Mouse (Mus musculus) olfactory bulb, adult 2 months (tissue): ENCODE measurements around the gene Crispld2. TPM values are rescaled to one million over a fixed set of nuclear protein-coding genes. Genes with fewer than 3 reads are reported as not detected.

Source experiments
- H3K27ac ChIP-seq: fragments of 200-500 bp; 2 replicates; pipeline ENCODE4 v1.5.1; 2012; ENCODE audit warnings: low read depth, low read length; ENCODE audit not compliant: insufficient read depth
- H3K4me1 ChIP-seq: fragments of 200-500 bp; 2 replicates; pipeline ENCODE4 v1.6.1; 2012; ENCODE audit warnings: low read length; ENCODE audit not compliant: control insufficient read depth, insufficient read depth
- H3K4me3 ChIP-seq: fragments of 200-500 bp; 2 replicates; pipeline ENCODE4 v1.5.1; 2012; ENCODE audit warnings: mild to moderate bottlenecking, low read depth, low read length, moderate library complexity; ENCODE audit not compliant: insufficient read depth
- CTCF ChIP-seq: fragments of 200-500 bp; IDR thresholded peaks from 2 replicates; pipeline ENCODE4 v1.5.1; 2012; ENCODE audit warnings: low read depth, mild to moderate bottlenecking, low read length, moderate library complexity; ENCODE audit not compliant: insufficient read depth
- POLR2A ChIP-seq: fragments of 200-500 bp; IDR thresholded peaks from 2 replicates; pipeline ENCODE4 v1.6.1; 2012; ENCODE audit warnings: mild to moderate bottlenecking, low read depth, low read length, moderate library complexity; ENCODE audit not compliant: insufficient read depth
- WGBS: fragments of 180-500 bp; shearing (Covaris S2); methylation state at CpG from one replicate; pipeline ENCODE4 v1.1.7; 2018; 5-methylcytosine and 5-hydroxymethylcytosine counted together
- polyA plus RNA-seq: library from polyadenylated mRNA; stranded (reverse); fragments of >200 nt; gene quantifications from 2 replicates; pipeline ENCODE4 v1.2.4, GENCODE M21; 2012; ENCODE audit warnings: low replicate concordance; ENCODE audit not compliant: missing spikeins, insufficient read depth, insufficient read length

The Crispld2 gene
- polyA plus RNA-seq, 1 experiment = not detected

- Histone ChIP-seq H3K27ac (peak overlapping the region; percentile 77), H3K4me3 (no peak overlapping the region), H3K4me1 (peaks cover 11% of the 10 kb centered on the region)
- no peak for TF ChIP-seq POLR2A
- TF ChIP-seq CTCF = no peak
- 16% methylated on average over 5 of the region's 5 CpGs for WGBS
Observed at GRCm38 (mm10) chr8:119960531-119961104, 31.6 kb upstream of the Crispld2 start.

GRCm38 (mm10) chr8:119964859-119965258, 27.4 kb upstream of the Crispld2 start:
- TF ChIP-seq POLR2A (no peak), CTCF (no peak)
- 83% methylated on average over 4 of the region's 4 CpGs for WGBS
- no peak overlapping the region for H3K4me3 ChIP-seq
- no peak overlapping the region for H3K27ac ChIP-seq
- peaks cover 10% of the 10 kb centered on the region for H3K4me1 ChIP-seq

GRCm38 (mm10) chr8:119967435-119967834, 24.8 kb upstream of the Crispld2 start:
- H3K4me3 ChIP-seq = no peak overlapping the region
- WGBS = 92% methylated on average over 9 of the region's 9 CpGs
- no peak overlapping the region for H3K27ac ChIP-seq
- peaks cover 14% of the 10 kb centered on the region for H3K4me1 ChIP-seq
- TF ChIP-seq CTCF (no peak), POLR2A (no peak)

GRCm38 (mm10) chr8:119970169-119970568, 22.1 kb upstream of the Crispld2 start:
- TF ChIP-seq POLR2A (no peak), CTCF (no peak)
- Histone ChIP-seq H3K4me1 (peaks cover 18% of the 10 kb centered on the region), H3K27ac (no peak overlapping the region), H3K4me3 (no peak overlapping the region)
- 55% methylated on average over 9 of the region's 9 CpGs for WGBS

GRCm38 (mm10) chr8:119972558-119972957, 19.7 kb upstream of the Crispld2 start:
- H3K4me3 ChIP-seq = no peak overlapping the region
- 48% methylated on average over 12 of the region's 12 CpGs for WGBS
- no peak overlapping the region for H3K27ac ChIP-seq
- TF ChIP-seq CTCF (no peak), POLR2A (no peak)
- H3K4me1 ChIP-seq = peaks cover 18% of the 10 kb centered on the region

- WGBS = 70% methylated on average over 11 of the region's 11 CpGs
- TF ChIP-seq CTCF = no peak
- Histone ChIP-seq H3K4me3 (no peak overlapping the region), H3K27ac (no peak overlapping the region), H3K4me1 (peaks cover 9% of the 10 kb centered on the region; the same call in 1 of the 2 replicates)
Observed at GRCm38 (mm10) chr8:119978770-119979381, 13.4 kb upstream of the Crispld2 start.

GRCm38 (mm10) chr8:119981253-119981652, 11.0 kb upstream of the Crispld2 start:
- Histone ChIP-seq H3K4me3 (no peak overlapping the region), H3K4me1 (peaks cover 11% of the 10 kb centered on the region; the same call in 1 of the 2 replicates), H3K27ac (no peak overlapping the region)
- 78% methylated on average over 4 of the region's 4 CpGs for WGBS
- TF ChIP-seq POLR2A = no peak
- no peak for TF ChIP-seq CTCF

- Histone ChIP-seq H3K4me1 (peaks cover 20% of the 10 kb centered on the region), H3K27ac (no peak overlapping the region), H3K4me3 (no peak overlapping the region)
- no peak for TF ChIP-seq CTCF
- no peak for TF ChIP-seq POLR2A
Observed at GRCm38 (mm10) chr8:119984085-119984484, 8.2 kb upstream of the Crispld2 start.

- no peak overlapping the region for H3K27ac ChIP-seq
- peaks cover 16% of the 10 kb centered on the region for H3K4me1 ChIP-seq
- TF ChIP-seq CTCF (no peak), POLR2A (no peak)
- H3K4me3 ChIP-seq = no peak overlapping the region
- 63% methylated on average over 5 of the region's 5 CpGs for WGBS
Observed at GRCm38 (mm10) chr8:119986174-119986573, 6.1 kb upstream of the Crispld2 start.

- H3K27ac ChIP-seq = no peak overlapping the region; the same call in 1 of the 2 replicates
- no peak overlapping the region for H3K4me3 ChIP-seq
- no peak for TF ChIP-seq CTCF
- no peak for TF ChIP-seq POLR2A
- 52% methylated on average over 15 of the region's 15 CpGs for WGBS
- H3K4me1 ChIP-seq = peaks cover 25% of the 10 kb centered on the region
Observed at GRCm38 (mm10) chr8:119988087-119988486, 4.2 kb upstream of the Crispld2 start.
